8 mouse cellular contexts compared by ENCODE assay signal in the genomic region with DNA sequence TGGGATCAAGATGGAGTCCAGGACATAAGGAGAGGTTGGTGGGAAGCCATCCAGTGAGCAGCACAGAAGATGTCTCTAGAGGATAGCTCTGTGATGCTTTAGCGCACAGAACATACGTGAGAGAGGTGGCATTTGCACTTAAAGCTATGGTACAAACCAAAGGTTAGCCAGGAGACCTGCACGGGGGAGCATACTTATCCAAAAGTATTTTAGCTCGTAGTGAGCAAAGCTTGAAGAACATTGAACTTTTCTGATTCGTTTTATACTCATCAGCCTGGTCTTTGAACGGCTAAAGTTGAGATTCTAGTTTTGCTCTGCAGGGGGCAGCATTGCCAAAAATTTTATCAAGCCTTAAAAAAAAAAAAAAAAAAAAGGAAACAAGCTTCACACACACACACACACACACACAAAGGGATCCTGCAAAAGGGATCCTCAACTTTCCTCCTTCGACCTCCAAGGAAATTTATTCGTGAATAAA. TPM values are rescaled to one million over a fixed set of nuclear protein-coding genes. Genes with fewer than 3 reads are reported as not detected.
A peak's percentile ranks its signal among the peaks of the same experiment; 100 is the strongest.
DNase-seq lines count a peak whose midpoint lies in the region; ATAC-seq and TF ChIP-seq lines count a peak whose summit lies in the region.

No protein-coding gene starts in this region.

- no peaks in the 10 kb centered on the region for H3K4me1 ChIP-seq in forebrain, embryonic 11.5 days (replicated peaks; ENCODE audit: control insufficient read depth, insufficient read depth, low read length)
- no peaks in the 10 kb centered on the region for H3K4me1 ChIP-seq in forebrain, embryonic 15.5 days
- no peaks in the 10 kb centered on the region for H3K4me1 ChIP-seq in stomach, postnatal 0 days (replicated peaks; ENCODE audit: control insufficient read depth, insufficient read depth)

- peak; percentile 51; the same call in 1 of the 2 replicates for ATAC-seq in forebrain, embryonic 11.5 days (replicated peaks; ENCODE audit: low FRiP score)
- ATAC-seq in forebrain, embryonic 15.5 days (replicated peaks) = no peak
- ATAC-seq in megakaryocyte progenitor cell, adult 5-6 weeks (replicated peaks; ENCODE audit: poor library complexity) = peak; percentile 40
- ATAC-seq in stomach, postnatal 0 days (ENCODE audit: low FRiP score, low TSS enrichment) = no peak

- no peaks in the 10 kb centered on the region for H3K27me3 ChIP-seq in forebrain, embryonic 11.5 days (ENCODE audit: control insufficient read depth, insufficient read depth, low read length)
- no peaks in the 10 kb centered on the region for H3K27me3 ChIP-seq in forebrain, embryonic 15.5 days
- H3K27me3 ChIP-seq in stomach, postnatal 0 days (ENCODE audit: control insufficient read depth, insufficient read depth, low read length) = no peaks in the 10 kb centered on the region

- H3K27ac ChIP-seq in forebrain, embryonic 11.5 days (ENCODE audit: low read depth, low read length) = no peak overlapping the region
- H3K27ac ChIP-seq in forebrain, embryonic 15.5 days (replicated peaks) = no peak overlapping the region
- H3K27ac ChIP-seq in stomach, postnatal 0 days (replicated peaks) = no peak overlapping the region

- peak; percentile 69 for TF ChIP-seq CTCF in stomach, postnatal 0 days (IDR thresholded peaks at IDR 0.05; ENCODE audit: low read depth)

- H3K4me2 ChIP-seq in forebrain, embryonic 11.5 days (ENCODE audit: low read depth, low read length, severe bottlenecking) = no peak overlapping the region
- H3K4me2 ChIP-seq in forebrain, embryonic 15.5 days (replicated peaks) = no peak overlapping the region
- 0 out of 2 replicates have a peak overlapping the region, but pooled peaks have one; percentile 8 for H3K4me2 ChIP-seq in stomach, postnatal 0 days (replicated peaks; ENCODE audit: low read depth)

- WGBS in forebrain, embryonic 11.5 days = 32% methylated on average over 8 of the region's 8 CpGs
- 29% methylated on average over 8 of the region's 8 CpGs for WGBS in forebrain, embryonic 15.5 days
- WGBS in stomach, postnatal 0 days = 19% methylated on average over 8 of the region's 8 CpGs

- H3K9me3 ChIP-seq in forebrain, embryonic 11.5 days (ENCODE audit: control insufficient read depth, low read length) = no peaks in the 10 kb centered on the region
- no peaks in the 10 kb centered on the region for H3K9me3 ChIP-seq in forebrain, embryonic 15.5 days
- H3K9me3 ChIP-seq in stomach, postnatal 0 days (ENCODE audit: control insufficient read depth, low read length) = no peaks in the 10 kb centered on the region

- H3K36me3 ChIP-seq in forebrain, embryonic 11.5 days (ENCODE audit: control insufficient read depth, insufficient read depth, low read length) = no peaks in the 10 kb centered on the region
- no peaks in the 10 kb centered on the region for H3K36me3 ChIP-seq in forebrain, embryonic 15.5 days
- H3K36me3 ChIP-seq in stomach, postnatal 0 days (ENCODE audit: control insufficient read depth, insufficient read depth, low read length) = no peaks in the 10 kb centered on the region

- no peak overlapping the region for H3K4me3 ChIP-seq in forebrain, embryonic 11.5 days (ENCODE audit: low read depth, low read length)
- no peak overlapping the region for H3K4me3 ChIP-seq in forebrain, embryonic 15.5 days
- H3K4me3 ChIP-seq in stomach, postnatal 0 days (ENCODE audit: low read depth, low read length) = no peak overlapping the region

- DNase-seq in forebrain, embryonic 11.5 days (ENCODE audit: low spot score) = peak; percentile 63
- peak; percentile 67 for DNase-seq in CD4-positive helper T cell, adult 2 months (ENCODE audit: low read depth, low spot score)
- DNase-seq in cerebellum, adult 9-10 months = peak; percentile 41
- peak; percentile 60 to 77 for DNase-seq in heart, postnatal 10 days
- DNase-seq in layer of hippocampus, postnatal 25 days (ENCODE audit: extremely low spot score in 1 of 2, low spot score in 1 of 2) = peak; percentile 58 to 79
- peak; percentile 63 for DNase-seq in stomach, postnatal 0 days (ENCODE audit: low spot score)

- TF ChIP-seq EP300 in stomach, postnatal 0 days (optimal IDR thresholded peaks at IDR 0.05) = no peak

- intact Hi-C loops in heart, postnatal 10 days (cut with DNase I) = loop anchor here (1.0 to 5.0 kb wide), 2 partner anchors 175 to 371 kb away; no protein-coding TSS in a partner anchor

- H3K9ac ChIP-seq in forebrain, embryonic 11.5 days (ENCODE audit: low read length) = no peak overlapping the region
- H3K9ac ChIP-seq in forebrain, embryonic 15.5 days (replicated peaks) = no peak overlapping the region
- H3K9ac ChIP-seq in stomach, postnatal 0 days (ENCODE audit: low read length) = no peak overlapping the region

RNA-seq across cellular contexts. Expression of a gene that starts 16.6 kb away (rescaled TPM):
- 142 and 160 TPM in 2 replicates for polyA plus RNA-seq in forebrain, embryonic 11.5 days (2014; fragmentation: Nextera tagmentation; extraction: Ambion mirVana)
- polyA plus RNA-seq in forebrain, embryonic 15.5 days (2015; fragmentation: Nextera tagmentation; extraction: Ambion mirVana) = 87.5 and 90.8 TPM in 2 replicates
- total RNA-seq in heart, postnatal 10 days (2021) = 10 to 100 TPM; 34.1 to 40.0 TPM
- total RNA-seq in layer of hippocampus, postnatal 25 days (2021) = 10 to 100 TPM; 26.4 to 29.3 TPM
- 51.8 and 54.3 TPM in 2 replicates for total RNA-seq in megakaryocyte progenitor cell, adult 5-6 weeks (2015)
- 25.6 and 31.8 TPM in 2 replicates for total RNA-seq in megakaryocyte progenitor cell, adult 5-6 weeks (2017)
- polyA plus RNA-seq in stomach, postnatal 0 days (2015; fragmentation: Nextera tagmentation; extraction: Ambion mirVana) = 42.7 and 44.0 TPM in 2 replicates

RNA-seq across cellular contexts. Expression of a gene that starts 57.4 kb away (rescaled TPM):
- not detected in 2 replicates for polyA plus RNA-seq in forebrain, embryonic 11.5 days (2014; fragmentation: Nextera tagmentation; extraction: Ambion mirVana)
- polyA plus RNA-seq in forebrain, embryonic 15.5 days (2015; fragmentation: Nextera tagmentation; extraction: Ambion mirVana) = 0.42 TPM in 1 of 2 replicates, not detected in the other
- total RNA-seq in heart, postnatal 10 days (2021) = under 1 TPM in 1 of 2 experiments, not detected in 1; 0.27 TPM
- total RNA-seq in layer of hippocampus, postnatal 25 days (2021) = 1 to 10 TPM; 1.4 to 1.5 TPM
- total RNA-seq in megakaryocyte progenitor cell, adult 5-6 weeks (2015) = 0.44 and 1.8 TPM in 2 replicates
- total RNA-seq in megakaryocyte progenitor cell, adult 5-6 weeks (2017) = 0.98 TPM in 1 of 2 replicates, not detected in the other
- polyA plus RNA-seq in stomach, postnatal 0 days (2015; fragmentation: Nextera tagmentation; extraction: Ambion mirVana) = 0.10 and 0.22 TPM in 2 replicates

Comparison
In these comparisons a context has a peak if more than half of its experiments do, and no peak if none do; other contexts are left out.
1. ATAC-seq: peak in forebrain, embryonic 11.5 days (single experiment) and megakaryocyte progenitor cell, adult 5-6 weeks (single experiment); none in forebrain, embryonic 15.5 days (single experiment) and stomach, postnatal 0 days (single experiment).
2. Peak in every context shown above with its lines, with median percentiles within 50 percentile points of each other: DNase-seq.